Mouse (Mus musculus): ENCODE measurements around the gene Tjp1. TPM values are rescaled to one million over a fixed set of nuclear protein-coding genes. Genes with fewer than 3 reads are reported as not detected.

Gene Tjp1
- total and polyA plus RNA-seq, 2 experiments from 2014 or later: 15.8 to 64.4 TPM

DNA sequence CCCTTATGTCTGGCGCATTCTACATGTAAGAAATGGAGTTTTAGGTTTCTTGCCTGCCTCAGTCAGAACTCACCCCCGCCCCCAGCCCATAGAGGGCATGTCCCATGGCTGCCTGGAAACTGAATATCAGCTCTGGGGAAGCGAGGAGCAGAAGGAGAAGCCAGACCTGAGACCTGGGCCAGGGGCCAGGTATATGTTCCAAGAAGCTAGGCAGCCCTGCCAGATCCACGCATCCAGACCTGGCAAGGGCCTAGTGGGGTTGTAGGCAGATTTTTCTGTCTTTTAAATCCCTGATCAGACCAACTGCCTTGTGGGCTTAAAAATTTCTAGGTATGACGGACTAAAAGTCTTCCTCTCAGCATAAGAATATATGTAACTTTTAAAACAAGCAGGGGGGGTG, 253.4 kb downstream of the Tjp1 start:
- WGBS: 71% methylated on average over 5 of the region's 5 CpGs
- H3K27ac ChIP-seq (ENCODE audit: low read depth, low read length): no peak overlapping the region
- peak; percentile 43 for DNase-seq
- no peak overlapping the region for H3K9ac ChIP-seq
- no peak for TF ChIP-seq CTCF (IDR thresholded peaks at IDR 0.05; ENCODE audit: low read depth)
- H3K36me3 ChIP-seq (ENCODE audit: insufficient read depth): no peaks in the 10 kb centered on the region
- no peaks in the 10 kb centered on the region for H3K9me3 ChIP-seq (ENCODE audit: low read length)
- peak; percentile 53; the same call in 1 of the 2 replicates for ATAC-seq
- H3K4me2 ChIP-seq (ENCODE audit: low read depth): no peak overlapping the region
- H3K4me1 ChIP-seq (ENCODE audit: insufficient read depth): no peaks in the 10 kb centered on the region
- H3K27me3 ChIP-seq (ENCODE audit: insufficient read depth, low read length): no peaks in the 10 kb centered on the region
- H3K4me3 ChIP-seq (ENCODE audit: low read depth, low read length): no peak overlapping the region

DNA sequence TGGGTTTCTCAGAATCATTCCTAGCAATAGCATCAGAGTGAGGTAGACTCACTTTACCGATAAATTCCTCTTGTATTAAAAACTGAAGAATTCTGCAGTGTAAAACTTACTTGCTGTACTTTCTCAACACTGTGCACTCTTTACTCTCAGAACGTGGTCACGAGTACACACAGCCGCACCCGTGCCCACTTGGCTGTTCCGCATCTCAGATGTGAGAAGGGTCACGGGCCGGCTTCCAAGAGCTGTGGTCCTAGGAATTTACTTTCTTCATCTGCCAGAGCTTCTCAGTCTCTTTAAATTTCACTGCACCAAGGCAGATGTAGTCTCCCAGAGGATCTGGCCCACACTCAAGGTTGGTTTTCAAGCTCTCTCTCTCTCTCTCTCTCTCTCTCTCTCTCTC, 277.9 kb downstream of the Tjp1 start:
- H3K27me3 ChIP-seq (ENCODE audit: insufficient read depth, low read length): no peaks in the 10 kb centered on the region
- no peak for DNase-seq
- 81% methylated on average over 8 of the region's 8 CpGs for WGBS
- TF ChIP-seq CTCF (IDR thresholded peaks at IDR 0.05; ENCODE audit: low read depth): no peak
- H3K36me3 ChIP-seq (ENCODE audit: insufficient read depth): no peaks in the 10 kb centered on the region
- H3K9me3 ChIP-seq (ENCODE audit: low read length): 0 out of 2 replicates have a peak, but pooled peaks cover under 1% of the 10 kb centered on the region
- H3K27ac ChIP-seq (ENCODE audit: low read depth, low read length): no peak overlapping the region
- H3K4me3 ChIP-seq (ENCODE audit: low read depth, low read length): no peak overlapping the region
- H3K9ac ChIP-seq: no peak overlapping the region
- no peak for ATAC-seq
- H3K4me1 ChIP-seq (ENCODE audit: insufficient read depth): no peaks in the 10 kb centered on the region
- no peak overlapping the region for H3K4me2 ChIP-seq (ENCODE audit: low read depth)

Other genes with a start within 250 kb of the Tjp1 start
- 26.3 and 30.8 TPM in 2 replicates for gene Tarsl2, start 117.1 kb upstream of the Tjp1 start, total RNA-seq (2014; rRNA removed)
- 16.9 and 19.5 TPM in 2 replicates for gene Tarsl2, start 117.1 kb upstream of the Tjp1 start, polyA plus RNA-seq (2015; fragmentation: Nextera tagmentation; extraction: Ambion mirVana)
- 68.9 and 94.6 TPM in 2 replicates for gene Tm2d3, start 163.4 kb upstream of the Tjp1 start, total RNA-seq (2014; rRNA removed)
- gene Tm2d3, start 163.4 kb upstream of the Tjp1 start, polyA plus RNA-seq (2015; fragmentation: Nextera tagmentation; extraction: Ambion mirVana): 105 and 118 TPM in 2 replicates

Data from forebrain, postnatal 0 days (tissue).